Mouse (Mus musculus): ENCODE data around the gene Tulp2. TPM values are rescaled to one million over a fixed set of nuclear protein-coding genes. Genes with fewer than 3 reads are reported as not detected.
"Not testable (repeated sequence)": the region's sequence is repeated elsewhere in the genome, so short reads cannot be mapped to it uniquely, and the experiment has no call there.

Gene Tulp2
- polyA plus RNA-seq, 1 experiment: 0.30 TPM

DNA sequence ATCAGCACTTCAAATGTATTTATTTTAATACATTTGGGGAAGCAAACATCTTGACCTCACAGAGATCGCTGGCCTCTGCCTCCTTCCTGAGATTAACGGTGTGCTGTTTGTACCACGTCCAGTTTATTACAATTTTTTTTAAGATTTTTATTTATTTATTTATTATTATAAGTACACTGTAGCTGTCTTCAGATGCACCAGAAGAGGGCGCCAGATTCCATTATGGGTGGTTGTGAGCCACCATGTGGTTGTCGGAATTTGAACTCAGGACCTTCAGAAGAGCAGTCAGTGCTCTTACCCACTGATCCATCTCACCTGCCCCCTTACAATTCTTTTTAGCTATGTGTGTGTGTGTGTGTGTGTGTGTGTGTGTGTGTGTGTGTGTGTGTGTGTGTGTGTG lies 35.2 kb downstream of the Tulp2 start:
- 65% methylated on average over 5 of the region's 5 CpGs for WGBS
- not testable (repeated sequence) for DNase-seq (ENCODE audit: low read depth, low spot score)

DNA sequence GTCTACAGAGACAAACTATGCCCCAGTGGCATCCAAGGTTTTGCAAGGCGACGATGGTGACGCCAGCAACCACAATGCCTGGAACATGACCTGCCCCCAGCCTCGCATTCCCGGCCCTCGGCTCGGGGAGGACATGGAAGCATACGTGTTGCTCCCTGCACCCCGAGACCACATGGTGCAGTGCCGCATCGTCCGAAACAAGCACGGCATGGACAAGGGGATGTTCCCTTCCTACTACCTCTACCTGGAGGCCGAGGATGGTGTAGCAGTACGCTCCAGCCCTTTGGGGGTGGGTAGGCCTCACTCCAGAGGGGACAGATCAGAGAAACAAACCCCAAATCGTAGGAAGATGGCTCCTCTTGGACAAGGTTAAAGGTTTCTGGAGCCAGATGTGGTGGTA lies 36.9 kb downstream of the Tulp2 start:
- 94% methylated on average over 16 of the region's 16 CpGs for WGBS
- no peak for DNase-seq (ENCODE audit: low read depth, low spot score)

DNA sequence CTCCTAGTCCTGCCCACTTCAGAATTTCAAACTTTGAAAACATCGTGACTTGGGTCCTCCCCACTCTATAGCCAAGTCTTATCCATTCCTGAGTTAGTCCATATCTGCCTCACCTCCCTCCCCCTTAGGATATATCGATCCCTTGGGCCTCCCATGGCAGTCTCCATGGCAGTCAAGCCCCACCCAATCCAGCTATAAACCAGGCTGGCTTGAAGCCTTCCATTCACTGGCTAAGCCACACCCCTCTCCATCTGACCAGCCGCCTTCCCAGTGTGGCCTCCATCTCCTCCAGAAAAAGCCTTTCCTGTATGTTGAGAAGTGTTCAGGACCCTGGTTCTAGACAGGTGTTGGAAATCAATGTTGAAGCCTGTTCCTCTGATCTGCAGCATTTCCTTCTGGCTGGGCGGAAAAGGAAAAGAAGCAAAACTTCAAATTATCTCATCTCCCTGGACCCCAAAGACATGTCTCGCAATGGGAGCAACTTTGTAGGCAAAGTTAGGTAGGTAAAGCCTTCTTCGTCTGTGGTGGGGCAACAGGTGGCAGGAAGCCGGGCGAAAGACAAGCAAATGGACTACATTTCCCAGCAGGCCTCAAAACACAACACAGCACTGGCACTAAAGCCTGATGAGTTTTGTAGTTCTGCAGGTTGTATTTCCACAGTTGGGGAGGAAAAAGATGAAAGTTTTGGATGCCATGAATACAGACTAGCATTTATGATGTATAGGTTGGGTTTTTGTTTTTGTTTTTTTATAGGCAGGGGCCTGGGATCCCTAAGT lies 37.9 kb downstream of the Tulp2 start:
- DNase-seq (ENCODE audit: low read depth, low spot score): no peak
- WGBS: 51% methylated on average over 8 of the region's 8 CpGs

DNA sequence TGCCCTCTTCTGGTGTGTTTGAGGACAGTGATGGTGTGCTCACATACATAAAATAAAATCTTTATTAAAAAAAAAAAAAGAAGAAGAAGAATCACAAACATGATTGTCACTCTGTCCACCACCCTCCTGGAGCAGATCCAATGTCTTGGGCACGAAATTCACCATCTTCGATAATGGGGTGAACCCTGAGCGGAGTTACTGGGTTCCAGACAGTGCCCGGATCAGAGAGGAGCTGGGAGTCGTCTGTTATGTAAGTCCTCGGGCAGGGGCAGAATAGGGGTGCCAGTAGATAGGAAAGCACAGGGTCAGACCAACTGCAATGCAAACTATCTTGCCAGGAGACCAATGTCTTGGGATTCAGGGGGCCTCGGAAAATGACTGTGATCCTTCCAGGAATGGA lies 38.9 kb downstream of the Tulp2 start:
- 93% methylated on average over 7 of the region's 7 CpGs for WGBS
- no peak for DNase-seq (ENCODE audit: low read depth, low spot score)

DNA sequence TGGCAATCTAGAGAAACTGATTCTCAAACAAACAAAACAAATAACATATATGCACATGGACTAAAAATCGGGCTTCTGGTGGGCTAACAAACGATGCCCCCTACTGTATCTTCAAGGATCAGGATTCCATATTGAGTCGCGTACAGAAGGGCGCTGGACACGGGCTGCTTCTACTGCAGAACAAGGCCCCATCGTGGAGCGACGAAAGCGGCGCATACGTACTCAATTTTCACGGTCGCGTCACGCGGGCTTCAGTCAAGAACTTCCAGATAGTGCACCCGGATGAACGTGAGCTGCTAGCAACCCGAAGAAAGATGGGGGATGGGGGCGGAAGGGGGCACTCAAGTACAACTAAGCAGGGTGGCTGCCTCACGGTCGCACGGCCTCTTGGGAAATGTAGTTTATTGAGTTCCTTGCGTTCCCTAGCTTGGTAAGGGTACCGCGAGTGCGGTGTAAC lies 40.1 kb downstream of the Tulp2 start:
- DNase-seq (ENCODE audit: low read depth, low spot score): no peak
- under 1% methylated on average over 28 of the region's 28 CpGs for WGBS

DNA sequence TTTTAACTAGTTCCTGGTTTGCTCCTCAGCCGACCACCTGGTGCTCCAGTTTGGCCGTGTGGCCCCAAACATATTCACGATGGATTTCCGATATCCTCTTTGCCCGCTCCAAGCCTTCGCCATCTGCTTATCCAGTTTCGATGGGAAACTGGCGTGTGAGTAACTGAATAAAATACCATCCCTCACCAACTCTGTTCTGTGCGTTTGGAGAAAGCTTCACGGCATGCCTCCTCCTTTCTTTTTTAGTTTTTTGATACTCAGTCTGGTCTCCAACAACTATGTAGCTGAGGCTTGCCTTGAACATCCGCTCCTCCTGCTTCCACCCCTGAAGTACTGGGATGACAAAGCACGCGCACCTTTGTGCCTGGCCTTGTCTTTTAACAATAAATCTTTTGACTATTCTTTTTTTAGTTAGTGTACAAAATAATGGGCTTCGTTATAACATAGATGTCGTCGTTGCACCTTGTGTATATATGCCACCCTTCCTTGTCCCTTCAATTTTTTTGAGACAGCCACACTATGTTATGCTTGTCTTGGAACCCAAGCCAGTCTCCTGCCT lies 40.6 kb downstream of the Tulp2 start:
- no peak for DNase-seq (ENCODE audit: low read depth, low spot score)
- WGBS: 64% methylated on average over 16 of the region's 16 CpGs

DNA sequence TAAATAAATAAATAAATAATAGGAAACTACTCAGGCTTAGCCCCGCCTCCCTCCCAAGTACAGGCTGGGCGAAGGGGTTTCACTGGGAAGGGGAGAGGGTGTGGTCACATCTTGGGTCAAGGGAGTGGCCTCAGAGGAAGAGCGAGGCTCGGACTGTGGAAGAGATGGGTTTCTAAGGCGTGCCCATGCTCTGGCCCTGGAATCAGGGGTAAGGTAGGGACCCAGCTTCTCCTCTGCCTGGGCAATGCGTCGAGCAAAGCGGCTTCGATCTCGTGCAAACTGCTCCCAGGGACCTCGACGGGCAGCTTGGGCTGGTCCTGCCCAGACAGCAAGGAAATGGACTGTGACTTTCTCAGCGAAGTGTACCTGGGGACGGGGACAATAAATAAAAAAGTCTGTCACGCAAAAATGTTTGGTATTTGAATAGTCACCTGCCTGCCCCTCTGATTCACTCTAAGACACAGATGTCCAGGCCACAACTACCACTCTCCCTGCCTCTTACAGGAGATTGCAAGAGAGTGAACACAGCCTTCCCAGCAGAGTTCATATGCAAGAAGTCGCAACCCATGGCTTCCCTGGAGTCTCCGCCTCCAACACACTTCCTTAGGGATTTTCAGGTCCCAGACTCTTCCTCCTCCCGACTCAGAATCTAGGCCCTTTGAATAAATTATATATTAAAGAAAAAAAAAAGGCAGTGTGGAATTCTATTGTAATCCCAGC lies 41.4 kb downstream of the Tulp2 start:
- WGBS: 71% methylated on average over 18 of the region's 18 CpGs
- DNase-seq (ENCODE audit: low read depth, low spot score): no peak

DNA sequence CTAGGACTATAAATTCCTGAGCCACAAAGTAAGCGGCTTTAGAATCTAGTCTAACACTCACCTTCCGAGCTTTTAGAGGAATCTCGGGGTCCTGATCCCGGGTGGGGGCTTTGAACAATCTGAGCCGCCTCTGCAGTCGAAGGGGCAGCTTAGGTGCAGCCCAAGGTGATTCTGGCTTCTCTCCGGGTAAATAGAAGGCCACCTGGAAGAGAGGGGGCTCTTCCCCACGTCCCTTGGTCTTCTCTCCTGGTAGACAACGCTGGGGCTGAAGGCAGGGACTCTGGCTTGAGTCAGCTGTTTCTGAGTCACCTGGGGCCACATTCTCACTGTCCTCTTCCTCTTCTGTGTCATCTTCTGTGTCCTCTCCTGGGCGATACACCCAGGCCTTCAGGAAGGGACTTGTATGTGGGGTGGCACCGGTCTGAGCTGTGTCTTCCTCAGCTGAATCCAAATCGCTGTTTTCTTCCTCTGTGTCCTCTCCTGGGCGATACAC lies 42.0 kb downstream of the Tulp2 start:
- no peak for DNase-seq (ENCODE audit: low read depth, low spot score)
- 72% methylated on average over 13 of the region's 13 CpGs for WGBS

DNA sequence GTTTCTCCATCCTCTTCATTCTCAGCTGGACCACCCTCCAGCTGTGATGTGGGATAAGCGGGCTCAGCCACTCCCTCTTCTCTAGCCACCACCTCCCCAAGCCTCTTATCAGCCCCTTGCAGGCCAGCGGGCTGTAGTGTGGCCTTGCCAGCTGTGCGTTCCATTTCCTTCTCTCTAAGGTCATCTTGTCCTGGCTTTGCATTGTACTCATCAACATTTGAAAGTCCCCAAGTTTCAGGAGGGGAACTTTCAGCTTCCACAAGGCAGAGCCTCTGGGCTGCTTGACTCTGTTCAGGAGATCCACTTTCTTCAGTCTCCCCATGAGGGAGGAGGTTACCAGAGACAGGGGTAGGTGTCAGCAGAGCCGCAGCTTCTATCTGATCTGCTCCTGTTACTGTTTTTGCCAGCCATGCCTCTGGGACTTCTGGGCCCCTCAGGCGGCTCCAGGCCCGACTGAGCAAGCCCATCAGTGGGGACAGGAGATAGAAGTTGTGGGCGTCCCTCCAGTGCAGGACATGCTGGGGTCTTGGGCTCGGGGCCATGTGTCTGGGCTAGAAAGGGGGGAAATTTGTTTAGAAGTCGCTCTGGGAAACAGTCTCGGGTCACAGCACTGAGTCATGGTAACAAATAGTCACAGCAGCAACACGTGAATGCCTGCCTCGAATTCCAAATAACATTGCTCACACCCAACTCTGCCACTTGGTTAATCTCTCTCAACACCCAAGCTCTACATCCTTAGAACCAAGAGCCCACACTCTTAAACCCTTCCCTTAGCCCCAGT lies 43.4 kb downstream of the Tulp2 start:
- WGBS: 21% methylated on average over 12 of the region's 12 CpGs

DNA sequence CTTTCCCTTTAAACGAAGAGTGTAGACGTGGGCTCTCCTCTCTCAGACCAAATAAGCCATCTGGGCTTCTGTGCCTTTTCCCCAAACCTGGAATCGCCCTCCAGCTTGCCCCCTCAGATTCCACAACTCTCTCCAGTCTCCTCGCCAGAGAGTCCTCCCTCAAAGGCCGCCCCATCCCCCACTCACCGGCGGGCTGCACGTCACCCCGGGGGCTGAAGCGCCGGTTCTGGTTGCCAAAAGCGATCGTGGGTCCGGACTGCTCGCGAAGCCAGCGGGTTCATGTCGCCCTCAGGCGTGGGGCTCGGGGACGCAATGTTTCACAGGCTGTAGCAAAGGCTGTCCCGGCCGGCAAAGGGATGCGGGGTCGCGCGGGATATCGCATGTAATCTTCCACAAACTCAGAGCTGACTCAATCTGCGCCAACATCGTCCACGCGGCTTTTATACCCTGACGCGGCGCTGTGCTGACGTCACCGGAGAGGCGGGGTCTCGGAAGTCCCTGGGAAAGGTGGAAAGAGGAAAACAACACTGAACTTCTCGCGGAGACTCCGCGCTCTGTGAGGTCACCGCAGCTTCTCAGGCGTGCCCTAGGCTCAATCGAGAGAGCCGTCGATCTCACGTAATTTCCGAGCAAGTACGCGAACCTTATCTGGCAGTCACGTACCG lies 44.3 kb downstream of the Tulp2 start, which contains the start of the genes Ppp1r15a and Plekha4:
Gene Ppp1r15a, minus strand, starts transcription at position 460 of the 665 bp plus-strand sequence.
Gene Plekha4, plus strand, starts transcription at position 522 of the 665 bp plus-strand sequence.
- WGBS: under 1% methylated on average over 54 of the region's 54 CpGs
- peak; percentile 83 for DNase-seq (ENCODE audit: low read depth, low spot score)

More for the DNA sequence above, 43.4 kb downstream of the Tulp2 start:
- no peak for DNase-seq (ENCODE audit: low read depth, low spot score)

DNA sequence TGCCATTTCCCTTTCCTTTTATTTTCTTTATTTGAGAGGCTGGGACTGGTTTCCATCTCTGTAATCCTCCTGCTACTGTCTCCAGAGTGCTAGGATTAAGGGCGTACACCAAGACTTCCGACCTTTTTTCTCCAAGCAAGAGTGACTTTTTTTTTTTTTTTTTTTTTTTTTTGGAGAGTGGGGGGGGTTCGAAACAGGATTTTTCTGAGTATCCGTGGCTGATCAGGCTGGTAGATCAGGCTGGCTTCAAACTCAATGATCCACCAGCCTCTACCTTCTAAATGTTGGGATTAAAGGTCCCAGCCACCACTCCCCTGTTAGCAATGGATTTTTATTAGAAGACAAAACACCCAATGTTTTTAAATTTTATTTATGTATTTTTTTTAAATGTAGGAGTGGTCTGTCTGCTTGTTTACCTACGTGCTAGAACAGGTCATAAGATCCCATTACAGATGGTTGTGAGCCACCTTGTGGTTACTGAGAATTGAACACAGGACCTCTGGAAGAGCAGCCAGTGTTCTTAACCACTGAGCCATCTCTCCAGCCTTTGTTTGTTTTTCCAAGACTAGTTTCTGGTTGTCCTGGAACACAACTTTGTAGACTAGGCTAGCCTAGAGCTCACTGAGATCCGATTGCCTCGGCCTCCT lies 44.9 kb downstream of the Tulp2 start:
- WGBS: 19% methylated on average over 7 of the region's 7 CpGs

DNA sequence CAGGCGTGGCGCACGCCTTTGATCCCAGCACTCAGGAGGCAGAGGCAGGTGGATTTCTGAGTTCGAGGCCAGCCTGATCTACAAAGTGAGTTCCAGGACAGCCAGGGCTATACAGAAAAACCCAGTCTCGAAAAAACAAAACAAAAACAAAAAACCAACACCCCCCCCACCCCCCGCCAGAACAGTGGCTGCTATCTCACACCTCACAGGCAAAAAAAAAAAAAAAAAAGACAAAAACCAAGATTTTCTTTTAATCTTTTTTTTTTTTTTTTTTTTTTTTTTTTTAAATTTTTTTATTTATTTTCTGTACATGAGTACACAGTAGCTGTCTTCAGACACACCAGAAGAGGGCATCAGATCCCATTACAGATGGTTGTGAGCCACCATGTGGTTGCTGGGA lies 45.5 kb downstream of the Tulp2 start:
- not testable (repeated sequence) for DNase-seq (ENCODE audit: low read depth, low spot score)
- WGBS: 86% methylated on average over 6 of the region's 6 CpGs

More for the DNA sequence above, 44.9 kb downstream of the Tulp2 start:
- no peak for DNase-seq (ENCODE audit: low read depth, low spot score)

DNA sequence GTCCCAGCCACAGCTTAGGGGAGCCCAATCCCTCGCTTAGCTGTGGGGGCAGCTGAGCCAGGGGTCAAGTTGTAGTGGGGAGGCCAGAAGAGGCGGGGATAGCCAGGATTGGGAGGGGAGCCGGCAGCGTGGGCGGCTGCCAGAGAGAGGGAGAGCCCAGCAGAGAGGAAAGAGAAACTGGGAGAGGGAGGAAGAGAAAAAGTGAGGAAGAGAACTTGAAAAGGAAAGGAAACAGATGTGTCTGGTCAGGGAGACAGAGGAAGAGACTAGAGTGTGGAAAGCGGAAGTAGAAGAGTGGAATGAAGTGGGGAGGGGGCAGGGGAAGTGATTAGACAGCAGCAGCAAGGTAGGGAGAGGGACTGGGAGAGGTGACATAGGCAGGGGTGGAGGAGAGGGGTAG lies 47.8 kb downstream of the Tulp2 start:
- no peak for DNase-seq (ENCODE audit: low read depth, low spot score)
- WGBS: 20% methylated on average over 6 of the region's 6 CpGs

DNA sequence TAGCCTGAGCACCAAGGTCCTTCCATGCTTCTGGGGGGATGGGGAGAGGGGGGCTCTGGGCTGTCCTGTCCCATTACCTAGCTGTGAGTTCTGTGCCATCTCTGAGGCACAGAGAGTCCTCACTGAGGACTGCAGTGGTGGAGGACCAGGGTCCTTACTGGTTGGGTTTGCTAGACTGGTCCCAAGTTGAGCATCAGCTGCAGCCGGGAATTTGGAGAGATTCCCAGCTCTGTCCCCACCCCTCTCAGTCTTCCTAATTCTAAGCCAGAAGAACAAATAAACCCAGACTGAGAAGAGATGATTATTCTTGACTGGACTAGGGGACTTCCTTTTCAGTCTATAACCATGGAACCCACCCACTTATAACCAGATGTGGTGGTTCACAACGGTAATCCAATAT lies 49.0 kb downstream of the Tulp2 start:
- DNase-seq (ENCODE audit: low read depth, low spot score): no peak
- 15% methylated on average over 2 of the region's 2 CpGs for WGBS

DNA sequence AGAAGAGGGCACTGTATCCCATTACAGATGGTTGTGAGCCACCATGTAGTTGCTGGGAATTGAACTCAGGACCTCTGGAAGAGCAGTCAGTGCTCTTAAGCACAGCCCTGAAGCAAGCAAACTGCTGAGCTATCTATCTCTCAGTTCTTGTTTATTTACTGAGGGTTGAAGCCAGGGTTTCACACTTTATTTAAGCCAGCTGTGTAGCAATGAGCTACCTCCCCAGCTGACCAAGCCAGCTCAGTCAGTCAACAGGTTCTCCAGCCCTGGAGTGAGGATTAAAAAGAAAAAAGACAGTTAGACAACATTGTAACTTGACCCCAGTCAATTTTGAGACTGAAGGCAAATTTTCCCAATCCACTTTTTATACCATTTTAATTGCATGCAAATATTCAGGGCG lies 54.0 kb downstream of the Tulp2 start:
- 66% methylated on average over 1 of the region's 1 CpGs for WGBS

DNA sequence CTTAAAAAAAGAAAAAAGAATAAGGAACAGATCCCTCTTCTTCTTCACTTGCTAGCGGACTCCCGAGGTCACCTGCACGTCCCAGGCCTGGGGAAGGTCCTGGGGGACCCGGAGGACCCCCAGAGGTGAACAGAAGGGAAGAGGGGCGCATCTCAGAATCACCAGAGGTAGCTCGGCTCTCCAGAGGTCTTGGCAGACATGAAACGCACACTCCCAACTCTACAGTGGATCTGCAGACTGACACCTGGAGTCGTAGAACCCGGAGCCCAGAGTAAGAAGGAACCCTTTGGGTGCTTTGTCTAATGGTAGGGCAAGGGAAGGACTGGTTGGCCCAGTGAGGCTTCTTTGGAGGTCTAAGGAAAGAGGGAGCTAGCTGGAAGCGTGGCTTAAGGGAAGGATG lies 55.9 kb downstream of the Tulp2 start:
- DNase-seq (ENCODE audit: low read depth, low spot score): no peak
- WGBS: 84% methylated on average over 10 of the region's 10 CpGs

More for the DNA sequence above, 54.0 kb downstream of the Tulp2 start:
- DNase-seq (ENCODE audit: low read depth, low spot score): no peak

DNA sequence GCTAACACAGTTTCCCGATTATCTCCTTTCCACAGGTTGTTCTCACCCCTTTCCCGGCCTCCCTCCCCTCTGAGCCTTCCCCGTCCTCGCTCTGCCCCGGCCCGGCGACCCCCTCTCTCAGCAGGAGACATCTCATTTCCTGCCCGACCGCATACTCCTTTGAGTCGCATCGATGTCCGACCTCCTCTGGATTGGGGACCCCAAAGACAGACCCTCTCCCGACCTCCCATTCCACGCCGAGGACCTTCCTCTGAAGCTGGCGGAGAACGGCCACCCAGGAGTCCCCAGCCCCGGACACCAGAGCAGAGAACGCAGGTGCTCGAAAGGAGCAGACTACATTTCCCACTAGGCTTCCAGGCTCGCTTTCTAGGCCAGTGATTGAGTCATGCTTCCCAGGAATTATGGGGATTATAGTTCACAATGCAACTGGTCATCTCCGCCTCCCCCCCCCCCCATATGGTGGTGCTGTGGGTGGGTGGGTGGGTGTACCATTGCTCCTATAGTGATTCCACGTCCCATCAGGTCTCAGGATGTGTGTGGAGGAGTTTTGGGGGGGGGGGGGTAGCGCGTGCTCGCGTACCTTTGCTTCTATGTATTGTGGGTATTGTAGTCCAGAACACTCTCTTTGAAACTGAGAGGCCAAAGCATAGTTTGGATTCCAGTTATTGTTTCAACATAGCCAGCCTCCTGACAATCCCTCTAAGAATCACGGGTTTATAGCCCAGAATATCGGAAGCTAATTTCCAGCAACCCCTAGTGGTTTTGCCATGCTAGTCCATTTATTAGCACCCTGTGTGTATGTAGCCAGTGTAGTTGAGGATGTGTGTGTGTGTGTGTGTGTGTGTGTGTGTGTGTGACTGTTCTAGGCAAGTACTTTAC lies 56.7 kb downstream of the Tulp2 start:
- WGBS: 6% methylated on average over 29 of the region's 29 CpGs
- DNase-seq (ENCODE audit: low read depth, low spot score): no peak

DNA sequence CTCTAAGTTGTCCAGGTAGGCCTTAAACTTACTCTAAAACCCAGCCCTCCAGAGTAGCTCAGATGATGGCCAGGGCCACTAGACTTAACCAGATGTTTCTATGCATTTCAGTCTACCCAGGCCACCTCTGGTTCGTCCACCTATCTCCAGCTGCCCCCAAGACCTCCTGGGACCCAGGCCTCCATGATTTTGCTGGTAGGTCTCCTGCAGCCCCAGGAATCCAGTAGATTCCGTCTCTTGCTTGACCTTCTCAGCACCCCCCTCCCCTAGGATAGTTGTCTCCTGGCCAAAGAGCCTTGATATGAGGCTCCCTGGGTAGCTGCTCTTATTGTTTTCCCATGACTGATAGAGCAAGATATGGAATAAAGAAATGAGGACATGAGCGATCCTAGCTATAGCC lies 57.4 kb downstream of the Tulp2 start:
- WGBS: 94% methylated on average over 3 of the region's 3 CpGs
- DNase-seq (ENCODE audit: low read depth, low spot score): no peak

Measured in large intestine, adult 2 months (tissue).